Mouse (Mus musculus): Measurements from ENCODE around the gene Cyp2c29. TPM values are rescaled to one million over a fixed set of nuclear protein-coding genes. Genes with fewer than 3 reads are reported as not detected.
"Not testable (repeated sequence)": the region's sequence is repeated elsewhere in the genome, so short reads cannot be mapped to it uniquely, and the experiment has no call there.

Gene Cyp2c29
- polyA plus RNA-seq (2015; fragmentation: Nextera tagmentation; extraction: Ambion mirVana): not detected in 2 replicates

DNA sequence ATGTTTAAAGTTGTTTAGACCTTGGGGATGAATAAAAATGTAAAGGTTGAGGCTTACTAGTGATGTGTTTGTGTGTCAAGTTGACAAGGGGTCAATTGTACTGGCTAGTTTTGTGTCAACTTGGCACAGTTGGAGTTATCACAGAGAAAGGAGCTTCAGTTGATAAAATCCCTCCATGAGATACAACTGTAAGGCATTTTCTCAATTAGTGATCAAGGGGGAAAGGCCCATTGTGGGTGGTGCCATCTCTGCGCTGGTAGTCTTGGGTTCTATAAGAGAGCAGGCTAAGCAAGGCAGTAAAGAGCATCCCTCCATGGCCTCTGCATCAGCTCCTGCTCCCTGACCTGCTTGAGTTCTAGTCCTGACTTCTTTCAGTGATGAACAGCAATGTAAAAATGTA is at the start of gene Cyp2c29:
TSS of gene Cyp2c29 (plus strand) at position 301 of the 400 bp plus-strand sequence.
- no CpG with 5 or more reads among the region's 1 CpGs for WGBS
- H3K27me3 ChIP-seq (replicated peaks); ATAC-seq (replicated peaks); H3K4me2 ChIP-seq; H3K27ac ChIP-seq; H3K9me3 ChIP-seq; H3K4me1 ChIP-seq; H3K36me3 ChIP-seq (replicated peaks); H3K9ac ChIP-seq; H3K4me3 ChIP-seq: not testable (repeated sequence)

GRCm38 (mm10) chr19:39267036-39267435 is 2.2 kb upstream of the Cyp2c29 start:
- not testable (repeated sequence) for ATAC-seq (replicated peaks); H3K27ac ChIP-seq; H3K4me1 ChIP-seq; H3K4me2 ChIP-seq; H3K27me3 ChIP-seq (replicated peaks); H3K9me3 ChIP-seq; H3K4me3 ChIP-seq; H3K9ac ChIP-seq; H3K36me3 ChIP-seq (replicated peaks)
- whole genome bisulfite sequencing: 69% methylated on average over 2 of the region's 2 CpGs

DNA sequence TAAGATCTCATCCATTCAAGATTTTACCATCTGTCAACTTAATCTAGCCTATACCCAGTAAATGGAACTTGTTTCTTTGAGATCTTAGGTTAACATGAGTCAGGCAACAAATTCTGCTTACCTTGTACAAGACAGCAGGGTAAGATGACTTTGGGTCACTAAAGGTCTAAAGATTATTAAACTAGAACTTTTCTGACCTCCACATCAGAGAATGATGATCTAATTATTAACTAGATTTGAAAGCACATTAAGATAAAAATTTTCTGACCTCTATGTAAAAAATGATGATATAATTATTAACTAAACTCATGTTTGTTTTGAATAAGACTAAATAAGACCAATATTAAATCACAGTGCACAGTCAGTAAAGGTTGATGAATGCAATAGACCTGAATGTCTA is 13.6 kb downstream of the Cyp2c29 start:
- H3K36me3 ChIP-seq (replicated peaks): no peaks in the 10 kb centered on the region
- H3K27ac ChIP-seq: no peak overlapping the region
- ATAC-seq (replicated peaks): no peak
- no peaks in the 10 kb centered on the region for H3K4me1 ChIP-seq
- peaks cover 7% of the 10 kb centered on the region; the same call in 1 of the 2 replicates for H3K9me3 ChIP-seq
- no peak overlapping the region for H3K4me3 ChIP-seq
- no peaks in the 10 kb centered on the region for H3K27me3 ChIP-seq (replicated peaks)
- H3K4me2 ChIP-seq: no peak overlapping the region
- no peak overlapping the region for H3K9ac ChIP-seq

- Histone ChIP-seq H3K4me3 (no peak overlapping the region), H3K9ac (no peak overlapping the region), H3K27me3 (replicated peaks) (no peaks in the 10 kb centered on the region), H3K4me1 (no peaks in the 10 kb centered on the region), H3K27ac (no peak overlapping the region), H3K4me2 (no peak overlapping the region), H3K9me3 (peaks cover 7% of the 10 kb centered on the region; the same call in 1 of the 2 replicates), H3K36me3 (replicated peaks) (no peaks in the 10 kb centered on the region)
- ATAC-seq (replicated peaks): no peak
These were observed 16.4 kb downstream of the Cyp2c29 start for GRCm38 (mm10) chr19:39285637-39286036.

DNA sequence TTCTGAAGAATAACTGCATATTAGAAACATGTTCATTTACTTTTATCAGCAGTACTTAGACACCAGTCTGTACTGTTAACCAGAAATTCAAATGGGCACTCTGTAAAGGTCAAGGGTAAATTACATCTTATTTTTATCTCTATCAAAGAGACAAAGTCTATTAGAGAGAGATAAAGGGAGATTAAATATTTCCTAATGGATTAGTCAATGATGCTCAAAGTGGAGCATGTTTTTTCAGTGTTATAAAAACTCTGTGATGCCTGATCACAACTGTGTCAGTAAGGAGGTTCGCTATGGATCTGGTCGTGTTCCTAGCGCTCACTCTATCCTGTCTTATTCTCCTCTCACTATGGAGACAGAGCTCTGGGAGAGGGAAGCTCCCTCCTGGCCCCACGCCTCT is 17.6 kb downstream of the Cyp2c29 start:
- ATAC-seq (replicated peaks): no peak
- Histone ChIP-seq H3K36me3 (replicated peaks) (no peaks in the 10 kb centered on the region), H3K9ac (no peak overlapping the region), H3K4me3 (no peak overlapping the region), H3K27me3 (replicated peaks) (no peaks in the 10 kb centered on the region), H3K4me1 (no peaks in the 10 kb centered on the region), H3K27ac (no peak overlapping the region), H3K4me2 (no peak overlapping the region), H3K9me3 (peaks cover 7% of the 10 kb centered on the region; the same call in 1 of the 2 replicates)
- WGBS: 83% methylated on average over 4 of the region's 4 CpGs

- H3K36me3 ChIP-seq (replicated peaks): no peaks in the 10 kb centered on the region
- no peaks in the 10 kb centered on the region for H3K4me1 ChIP-seq
- no peak overlapping the region for H3K27ac ChIP-seq
- no peak overlapping the region for H3K4me3 ChIP-seq
- whole genome bisulfite sequencing: 74% methylated on average over 3 of the region's 3 CpGs
- H3K9me3 ChIP-seq: peaks cover 4% of the 10 kb centered on the region; the same call in 1 of the 2 replicates
- no peak for ATAC-seq (replicated peaks)
- H3K27me3 ChIP-seq (replicated peaks): no peaks in the 10 kb centered on the region
- no peak overlapping the region for H3K4me2 ChIP-seq
- no peak overlapping the region for H3K9ac ChIP-seq
These were observed 19.8 kb downstream of the Cyp2c29 start for GRCm38 (mm10) chr19:39288978-39289377.

Other genes starting within 250 kb of the Cyp2c29 start
- not detected in 2 replicates for gene Cyp2c65, start 208.4 kb upstream of the Cyp2c29 start, polyA plus RNA-seq (2015; fragmentation: Nextera tagmentation; extraction: Ambion mirVana)
- gene Cyp2c66, start 155.5 kb upstream of the Cyp2c29 start, polyA plus RNA-seq (2015; fragmentation: Nextera tagmentation; extraction: Ambion mirVana): not detected in 2 replicates
- gene Cyp2c38, start 193.7 kb downstream of the Cyp2c29 start, polyA plus RNA-seq (2015; fragmentation: Nextera tagmentation; extraction: Ambion mirVana): not detected in 2 replicates
- gene Cyp2c39, start 241.5 kb downstream of the Cyp2c29 start, polyA plus RNA-seq (2015; fragmentation: Nextera tagmentation; extraction: Ambion mirVana): not detected in 2 replicates

Data from midbrain, embryonic 15.5 days (tissue).